Mouse (Mus musculus): ENCODE measurements around the gene Csf3.

- no peak for TF ChIP-seq EP300 (IDR thresholded peaks at IDR 0.05; ENCODE audit: low read depth)
- peak; percentile 39 for TF ChIP-seq CTCF (IDR thresholded peaks at IDR 0.05; ENCODE audit: low read depth)
Observed at GRCm38 (mm10) chr11:98741622-98742396, 40.7 kb downstream of the Csf3 start.
